Mouse (Mus musculus) cortical plate, adult 2 months (tissue): ENCODE data around the gene Trak2.

Source experiments
- CTCF ChIP-seq: fragments of 200-500 bp; IDR thresholded peaks from 2 replicates; pipeline ENCODE4 v1.5.1; 2011; ENCODE audit warnings: mild to moderate bottlenecking, control low read depth, low read length; ENCODE audit not compliant: insufficient read depth; ENCODE audit errors: extremely low read depth
- POLR2A ChIP-seq: fragments of 200-500 bp; IDR thresholded peaks from 2 replicates; pipeline ENCODE4 v1.6.1; 2011; ENCODE audit warnings: mild to moderate bottlenecking, low read length, control low read depth; ENCODE audit not compliant: insufficient read depth; ENCODE audit errors: extremely low read depth

- TF ChIP-seq CTCF, result no peak
- TF ChIP-seq POLR2A, result no peak
Measured at GRCm38 (mm10) chr1:58950899-58951648, 22.2 kb downstream of the Trak2 start.
